Mouse (Mus musculus): Measurements from ENCODE around the gene Krt77.
A peak's percentile ranks its signal among the peaks of the same experiment; 100 is the strongest.

The Krt77 gene

DNA sequence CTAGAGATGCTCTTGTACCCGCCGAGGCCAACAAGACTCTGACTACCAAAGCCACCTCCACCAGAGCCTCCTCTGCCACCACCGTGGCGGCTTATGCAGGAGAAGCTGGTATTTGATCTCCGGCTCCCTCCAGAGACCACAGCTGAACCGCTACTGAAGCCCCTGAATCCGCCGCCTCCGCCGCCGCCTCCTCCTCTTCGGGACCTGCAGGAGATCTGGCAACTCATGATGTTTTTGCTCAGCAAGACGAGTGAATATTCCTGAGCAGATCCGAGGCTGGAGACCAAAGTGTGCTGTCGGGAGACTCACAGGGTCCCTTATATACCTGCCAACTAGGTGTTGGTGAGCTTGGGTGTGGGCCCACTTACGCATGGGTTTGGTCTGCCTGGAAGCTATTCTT lies 51.6 kb downstream of the Krt77 start, which contains the start of gene Krt2:
Gene Krt2, minus strand, starts transcription at position 295 of the 400 bp plus-strand sequence.
- H3K4me3 ChIP-seq (replicated peaks; ENCODE audit: low read length): peak within 1 kb of the TSS; percentile 68
- no peaks in the 10 kb centered on the region for H3K36me3 ChIP-seq (ENCODE audit: insufficient read depth, low read length)
- H3K4me1 ChIP-seq (replicated peaks; ENCODE audit: low read depth, low read length): 0 out of 2 replicates have a peak, but pooled peaks cover 10% of the 10 kb centered on the region
- peaks cover 46% of the 10 kb centered on the region for H3K27me3 ChIP-seq (ENCODE audit: insufficient read depth, low read length)
- no peak for TF ChIP-seq CTCF (conservative IDR thresholded peaks at IDR 0.05; ENCODE audit: low read length)
- TF ChIP-seq NANOG (IDR thresholded peaks at IDR 0.05; ENCODE audit: borderline replicate concordance, low read length): no peak
- TF ChIP-seq POU5F1 (IDR thresholded peaks at IDR 0.05; ENCODE audit: borderline replicate concordance, low read length): no peak
- H3K9me3 ChIP-seq (ENCODE audit: low read length): no peaks in the 10 kb centered on the region
